Comparison of ENCODE assay signal across 12 mouse cellular contexts in genomic region chr13:63627894-63628287, GRCm38 (mm10). TPM values are rescaled to one million over a fixed set of nuclear protein-coding genes. Genes with fewer than 3 reads are reported as not detected.
DNase-seq lines count a peak whose midpoint lies in the region; ATAC-seq and TF ChIP-seq lines count a peak whose summit lies in the region.
"Had no signal": no experiment of that assay in that cellular context is flagged by ENCODE, and none has a peak within 500 bp of the region (broad histone marks: within the 10 kb centered on the region; RNA-seq: fewer than 3 reads in every experiment).

No protein-coding gene starts in this region.

- H3K27me3 ChIP-seq in lung, embryonic 15.5 days: no peaks in the 10 kb centered on the region
- no peaks in the 10 kb centered on the region for H3K27me3 ChIP-seq in forebrain, postnatal 0 days (ENCODE audit: insufficient read depth, low read length)
- H3K27me3 ChIP-seq in limb, embryonic 13.5 days: no peaks in the 10 kb centered on the region
- H3K27me3 ChIP-seq in stomach, embryonic 14.5 days (ENCODE audit: control insufficient read depth, insufficient read depth, low read length): no peaks in the 10 kb centered on the region
- H3K27me3 ChIP-seq: CH12.LX had no signal

- TF ChIP-seq CTCF in forebrain, postnatal 0 days (IDR thresholded peaks at IDR 0.05; ENCODE audit: low read depth): no peak

- H3K4me1 ChIP-seq in lung, embryonic 15.5 days: 0 out of 2 replicates have a peak, but pooled peaks cover 4% of the 10 kb centered on the region
- no peaks in the 10 kb centered on the region for H3K4me1 ChIP-seq in forebrain, postnatal 0 days (ENCODE audit: insufficient read depth)
- H3K4me1 ChIP-seq in limb, embryonic 13.5 days: 0 out of 2 replicates have a peak, but pooled peaks cover 2% of the 10 kb centered on the region
- no peaks in the 10 kb centered on the region for H3K4me1 ChIP-seq in stomach, embryonic 14.5 days (ENCODE audit: control insufficient read depth, insufficient read depth, low read length)

- no peak for DNase-seq in lung, postnatal 25 days (ENCODE audit: low spot score)
- DNase-seq in forebrain, postnatal 0 days: no peak
- DNase-seq in urinary bladder, postnatal 36 days (ENCODE audit: low spot score in 2 of 2): no peak
- DNase-seq in natural killer cell, adult 2 months (ENCODE audit: low spot score in 2 of 2): no peak
- no peak for DNase-seq in spleen, adult 12 weeks (ENCODE audit: low spot score)
- DNase-seq: heart, adult 11 months; right cerebral cortex, adult 18-20 months; thymus, postnatal 25 days had no signal

- no peak overlapping the region for H3K9ac ChIP-seq in lung, embryonic 15.5 days
- H3K9ac ChIP-seq in forebrain, postnatal 0 days: no peak overlapping the region
- no peak overlapping the region for H3K9ac ChIP-seq in limb, embryonic 13.5 days
- no peak overlapping the region for H3K9ac ChIP-seq in stomach, embryonic 14.5 days (replicated peaks; ENCODE audit: low read depth, low read length)

- no peak for ATAC-seq in lung, embryonic 15.5 days (ENCODE audit: borderline replicate concordance, extremely low read depth, low FRiP score, low TSS enrichment)
- ATAC-seq in forebrain, postnatal 0 days: no peak
- no peak for ATAC-seq in limb, embryonic 13.5 days (ENCODE audit: low FRiP score, low read depth)
- no peak for ATAC-seq in stomach, embryonic 14.5 days (ENCODE audit: insufficient number of reproducible peaks, insufficient read depth, low FRiP score, low read depth)

- H3K4me3 ChIP-seq in lung, embryonic 15.5 days: peak overlapping the region; percentile 21; the same call in 1 of the 2 replicates
- H3K4me3 ChIP-seq in forebrain, postnatal 0 days (ENCODE audit: low read depth, low read length): 0 out of 2 replicates have a peak overlapping the region, but pooled peaks have one; percentile 21
- peak overlapping the region; percentile 34 for H3K4me3 ChIP-seq in limb, embryonic 13.5 days
- H3K4me3 ChIP-seq in stomach, embryonic 14.5 days (ENCODE audit: low read depth, low read length): no peak overlapping the region

- peak overlapping the region; percentile 38 for H3K4me2 ChIP-seq in lung, embryonic 15.5 days
- peak overlapping the region; percentile 38 for H3K4me2 ChIP-seq in forebrain, postnatal 0 days (ENCODE audit: low read depth)
- peak overlapping the region; percentile 59 for H3K4me2 ChIP-seq in limb, embryonic 13.5 days (replicated peaks)
- peak overlapping the region; percentile 24 for H3K4me2 ChIP-seq in stomach, embryonic 14.5 days (replicated peaks; ENCODE audit: low read depth, low read length)

- H3K9me3 ChIP-seq in lung, embryonic 15.5 days: no peaks in the 10 kb centered on the region
- no peaks in the 10 kb centered on the region for H3K9me3 ChIP-seq in forebrain, postnatal 0 days (ENCODE audit: low read length)
- H3K9me3 ChIP-seq in limb, embryonic 13.5 days: no peaks in the 10 kb centered on the region
- no peaks in the 10 kb centered on the region for H3K9me3 ChIP-seq in stomach, embryonic 14.5 days (ENCODE audit: control insufficient read depth, low read depth, low read length)

- no peak overlapping the region for H3K27ac ChIP-seq in lung, embryonic 15.5 days
- no peak overlapping the region for H3K27ac ChIP-seq in forebrain, postnatal 0 days (ENCODE audit: low read depth, low read length)
- H3K27ac ChIP-seq in limb, embryonic 13.5 days: no peak overlapping the region
- no peak overlapping the region; the same call in 1 of the 2 replicates for H3K27ac ChIP-seq in stomach, embryonic 14.5 days (ENCODE audit: low read length)

- WGBS in lung, embryonic 15.5 days: 96% methylated on average over 4 of the region's 4 CpGs
- 64% methylated on average over 4 of the region's 4 CpGs for WGBS in forebrain, postnatal 0 days
- 91% methylated on average over 4 of the region's 4 CpGs for WGBS in limb, embryonic 13.5 days
- WGBS in stomach, embryonic 14.5 days: 88% methylated on average over 4 of the region's 4 CpGs

- H3K36me3 ChIP-seq in lung, embryonic 15.5 days: no peaks in the 10 kb centered on the region
- no peaks in the 10 kb centered on the region for H3K36me3 ChIP-seq in forebrain, postnatal 0 days (ENCODE audit: insufficient read depth)
- no peaks in the 10 kb centered on the region for H3K36me3 ChIP-seq in limb, embryonic 13.5 days
- no peaks in the 10 kb centered on the region for H3K36me3 ChIP-seq in stomach, embryonic 14.5 days (ENCODE audit: control insufficient read depth, insufficient read depth, low read length)

RNA-seq across cellular contexts. Expression of gene Ptch1, which starts 54.5 kb away (rescaled TPM):
- polyA plus RNA-seq in lung, embryonic 15.5 days (2015; fragmentation: Nextera tagmentation; extraction: Ambion mirVana): 34.8 and 36.8 TPM in 2 replicates
- total RNA-seq in forebrain, postnatal 0 days (2014; rRNA removed): 11.7 and 26.5 TPM in 2 replicates
- 2.7 and 4.8 TPM in 2 replicates for polyA plus RNA-seq in forebrain, postnatal 0 days (2015; fragmentation: Nextera tagmentation; extraction: Ambion mirVana)
- polyA plus RNA-seq in limb, embryonic 13.5 days (2015; fragmentation: Nextera tagmentation; extraction: Ambion mirVana): 27.4 and 30.0 TPM in 2 replicates
- polyA plus RNA-seq in stomach, embryonic 14.5 days (2014; fragmentation: Nextera tagmentation; extraction: Ambion mirVana): 71.5 and 79.8 TPM in 2 replicates
